Mouse (Mus musculus) spleen, adult 2 months (tissue): Measurements from ENCODE around the gene Eif3j1. TPM values are rescaled to one million over a fixed set of nuclear protein-coding genes. Genes with fewer than 3 reads are reported as not detected.
A peak's percentile ranks its signal among the peaks of the same experiment; 100 is the strongest.
"Not testable (repeated sequence)": the region's sequence is repeated elsewhere in the genome, so short reads cannot be mapped to it uniquely, and the experiment has no call there.

Experiments
- DNase-seq, 2 experiments: peaks; one replicate each; pipeline versions ENCODE4 v3.0.0 to v3.0.0-alpha.2; 2012 to 2021; ENCODE audit warnings: low spot score in 2 of 2, low read depth in 1 of 2
- H3K27ac ChIP-seq: fragments of 200-500 bp; 2 replicates; pipeline ENCODE4 v1.5.1; 2012; ENCODE audit warnings: low read length, inconsistent platforms; ENCODE audit not compliant: insufficient read depth
- H3K27me3 ChIP-seq: fragments of 200-500 bp; 2 replicates; pipeline ENCODE4 v1.6.1; 2012; ENCODE audit warnings: mild to moderate bottlenecking, moderate library complexity, low read length, inconsistent platforms; ENCODE audit not compliant: control insufficient read depth, insufficient read depth
- H3K36me3 ChIP-seq: fragments of 200-500 bp; 2 replicates; pipeline ENCODE4 v1.6.1; 2012; ENCODE audit warnings: mild to moderate bottlenecking, low read length, inconsistent platforms; ENCODE audit not compliant: control insufficient read depth, insufficient read depth
- H3K4me1 ChIP-seq: fragments of 200-500 bp; 2 replicates; pipeline ENCODE4 v1.6.1; 2011; ENCODE audit warnings: inconsistent platforms; ENCODE audit not compliant: control insufficient read depth, insufficient read depth, insufficient read length
- H3K4me3 ChIP-seq: fragments of 200-500 bp; 2 replicates; pipeline ENCODE4 v1.5.1; 2011; ENCODE audit warnings: mild to moderate bottlenecking, inconsistent platforms; ENCODE audit not compliant: insufficient read depth, insufficient read length; ENCODE audit errors: extremely low read depth
- CTCF ChIP-seq: fragments of 200-500 bp; IDR thresholded peaks from 2 replicates; pipeline ENCODE4 v1.5.1; 2011; ENCODE audit warnings: mild to moderate bottlenecking, inconsistent platforms; ENCODE audit not compliant: insufficient read depth, insufficient read length, insufficient replicate concordance; ENCODE audit errors: extremely low read depth
- POLR2A ChIP-seq: fragments of 200-500 bp; IDR thresholded peaks from 2 replicates; pipeline ENCODE4 v1.6.1; 2011; ENCODE audit warnings: low read depth, low read length, inconsistent platforms
- WGBS: fragments of 180-500 bp; shearing (Covaris S2); methylation state at CpG from one replicate; pipeline ENCODE4 v1.1.7; 2018; 5-methylcytosine and 5-hydroxymethylcytosine counted together
- polyA plus RNA-seq: library from polyadenylated mRNA; depleted of rRNA; stranded (reverse); fragments of >200 nt; gene quantifications from 2 replicates; pipeline ENCODE4 v1.2.3, GENCODE M21; 2012

Gene Eif3j1
- polyA plus RNA-seq, 1 experiment, result 3.2 TPM

- 86% methylated on average over 8 of the region's 8 CpGs for WGBS
Measured at GRCm38 (mm10) chr2:122066241-122066640, 37.9 kb downstream of the Eif3j1 start.

DNA sequence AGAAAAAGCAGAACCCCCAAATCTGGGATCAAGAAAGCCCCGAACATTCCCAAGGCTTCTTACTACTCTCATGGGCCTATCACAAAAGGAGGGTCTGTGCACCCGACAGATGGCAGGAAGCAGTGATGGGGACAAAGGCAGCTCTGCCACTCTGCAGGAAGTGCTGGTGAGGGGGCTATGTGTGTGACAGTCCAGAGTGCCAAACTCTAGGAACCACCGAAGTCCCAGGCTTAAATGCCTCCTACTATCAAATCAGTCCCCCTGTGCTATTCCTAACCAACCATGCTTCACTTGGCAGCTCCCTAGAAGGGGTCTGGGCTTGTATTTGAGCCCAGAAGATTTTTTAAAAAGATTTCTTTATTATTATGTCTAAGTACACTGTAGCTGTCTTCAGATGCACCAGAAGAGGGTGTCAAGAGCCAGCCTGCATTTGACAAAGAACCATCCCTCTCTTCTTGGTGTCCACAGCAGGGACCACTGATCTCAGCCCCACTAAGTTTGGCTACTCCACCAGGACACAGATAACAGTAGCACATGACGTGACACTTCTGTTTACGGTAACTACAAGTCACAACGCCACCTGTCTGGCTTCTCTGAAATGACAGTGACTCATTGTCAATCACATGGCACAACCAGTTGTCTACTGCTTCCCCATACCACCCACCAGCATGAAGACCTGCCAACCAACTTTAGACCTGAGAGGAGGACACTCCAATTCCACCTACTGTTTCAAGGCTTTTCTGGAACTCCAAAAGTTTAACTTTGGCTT is 41.0 kb downstream of the Eif3j1 start:
- Histone ChIP-seq H3K27ac (no peak overlapping the region), H3K36me3 (peaks cover 17% of the 10 kb centered on the region), H3K4me3 (no peak overlapping the region), H3K27me3 (no peaks in the 10 kb centered on the region), H3K4me1 (no peaks in the 10 kb centered on the region)
- no peak for TF ChIP-seq CTCF
- no peak for TF ChIP-seq POLR2A
- 90% methylated on average over 6 of the region's 6 CpGs for WGBS
- DNase-seq, result peak in 1 of 2 experiments; percentile 12

More at GRCm38 (mm10) chr2:122066241-122066640, 37.9 kb downstream of the Eif3j1 start:
- Histone ChIP-seq H3K27ac (no peak overlapping the region), H3K36me3 (peaks cover 15% of the 10 kb centered on the region), H3K4me1 (no peaks in the 10 kb centered on the region), H3K4me3 (no peak overlapping the region), H3K27me3 (no peaks in the 10 kb centered on the region)
- TF ChIP-seq POLR2A, result no peak
- TF ChIP-seq CTCF, result no peak
- DNase-seq, result no peak

DNA sequence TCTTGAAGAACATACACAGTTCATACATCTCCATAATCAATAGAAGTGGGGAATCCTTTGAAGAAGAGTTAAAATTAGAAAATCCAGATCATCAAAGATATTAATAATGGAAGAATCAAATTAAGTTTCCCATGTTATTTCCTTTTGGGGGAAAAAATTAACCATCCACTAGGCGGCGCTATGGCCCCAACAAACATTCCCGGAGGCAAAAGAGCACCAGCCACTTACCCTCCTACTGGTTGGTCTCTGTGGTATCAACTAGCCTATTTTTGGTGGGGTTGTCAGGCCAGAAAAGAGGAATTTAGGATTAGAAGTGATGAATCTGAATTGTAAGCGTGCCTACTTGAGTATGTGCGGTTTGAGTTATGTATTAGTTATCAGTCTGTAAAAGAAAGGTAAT is 41.6 kb downstream of the Eif3j1 start:
- H3K27me3 ChIP-seq, result no peaks in the 10 kb centered on the region
- TF ChIP-seq CTCF (peak; percentile 61; the same call in 1 of the 2 replicates), POLR2A (no peak)
- H3K4me1 ChIP-seq, result no peaks in the 10 kb centered on the region
- DNase-seq, result peak; percentile 38 to 56
- WGBS, result 29% methylated on average over 5 of the region's 5 CpGs
- H3K36me3 ChIP-seq, result peaks cover 15% of the 10 kb centered on the region
- no peak overlapping the region for H3K4me3 ChIP-seq
- H3K27ac ChIP-seq, result no peak overlapping the region

DNA sequence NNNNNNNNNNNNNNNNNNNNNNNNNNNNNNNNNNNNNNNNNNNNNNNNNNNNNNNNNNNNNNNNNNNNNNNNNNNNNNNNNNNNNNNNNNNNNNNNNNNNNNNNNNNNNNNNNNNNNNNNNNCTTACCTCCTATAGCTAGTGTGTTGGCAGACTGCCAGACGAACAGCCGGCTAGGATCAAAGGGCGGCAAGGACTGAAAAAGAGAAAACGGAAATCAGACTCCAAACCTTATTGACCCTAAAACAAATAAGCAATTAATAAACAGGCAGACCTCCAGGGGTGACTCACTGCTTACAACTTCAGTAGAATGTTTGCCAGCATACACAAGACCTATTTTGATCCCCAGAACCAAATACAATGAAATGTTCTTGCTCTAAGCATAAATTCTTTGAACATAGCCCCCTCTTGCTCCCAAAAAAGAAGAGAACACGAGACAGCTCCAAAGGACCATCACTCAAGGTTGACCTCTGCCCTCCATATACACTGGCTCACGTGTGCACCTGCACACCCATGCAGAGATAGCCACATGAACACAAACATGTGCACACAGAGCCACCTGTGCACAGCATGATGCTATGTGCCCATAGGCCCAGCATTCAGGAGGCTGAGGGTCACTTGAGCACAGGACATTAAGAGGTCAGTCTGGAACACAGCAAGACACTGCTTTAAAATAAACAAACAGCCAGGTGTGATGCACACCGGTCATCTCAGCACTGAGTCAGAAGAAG is 53.5 kb downstream of the Eif3j1 start:
- peaks cover 34% of the 10 kb centered on the region for H3K36me3 ChIP-seq
- no peak for DNase-seq
- no peaks in the 10 kb centered on the region for H3K27me3 ChIP-seq
- H3K27ac ChIP-seq, result no peak overlapping the region
- 87% methylated on average over 7 of the region's 7 CpGs for WGBS
- TF ChIP-seq CTCF (no peak), POLR2A (no peak)
- H3K4me1 ChIP-seq, result no peaks in the 10 kb centered on the region
- no peak overlapping the region for H3K4me3 ChIP-seq

GRCm38 (mm10) chr2:122086446-122086845 is 58.1 kb downstream of the Eif3j1 start:
- Histone ChIP-seq H3K4me3 (no peak overlapping the region), H3K27me3 (no peaks in the 10 kb centered on the region), H3K4me1 (no peaks in the 10 kb centered on the region), H3K27ac (no peak overlapping the region), H3K36me3 (peaks cover 36% of the 10 kb centered on the region)
- 86% methylated on average over 4 of the region's 4 CpGs for WGBS
- DNase-seq, result no peak
- no peak for TF ChIP-seq CTCF
- TF ChIP-seq POLR2A, result no peak

DNA sequence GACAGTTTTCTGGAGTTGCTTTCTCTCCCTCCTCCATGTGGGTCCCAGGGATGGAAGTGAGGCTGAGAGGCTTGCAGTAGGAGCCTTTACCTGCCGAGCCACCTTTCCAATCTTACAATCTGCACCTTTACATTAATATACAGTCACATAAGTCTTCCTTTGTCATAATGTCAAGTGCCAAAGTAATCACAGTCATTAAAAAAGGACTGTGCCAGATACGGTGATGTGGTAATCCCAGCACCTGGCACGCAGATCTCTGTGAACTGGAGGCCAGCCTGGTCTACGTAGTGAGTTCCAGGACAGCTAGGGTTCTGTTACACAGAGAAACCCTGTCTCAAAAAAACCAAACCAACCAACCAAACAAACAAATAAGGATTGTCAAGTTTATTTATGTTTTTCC is 65.5 kb downstream of the Eif3j1 start:
- WGBS, result 92% methylated on average over 4 of the region's 4 CpGs
- DNase-seq, result no peak
- TF ChIP-seq CTCF, result no peak
- no peak for TF ChIP-seq POLR2A
- Histone ChIP-seq H3K4me3 (no peak overlapping the region), H3K36me3 (peaks cover 37% of the 10 kb centered on the region), H3K27ac (no peak overlapping the region), H3K27me3 (no peaks in the 10 kb centered on the region), H3K4me1 (no peaks in the 10 kb centered on the region)

DNA sequence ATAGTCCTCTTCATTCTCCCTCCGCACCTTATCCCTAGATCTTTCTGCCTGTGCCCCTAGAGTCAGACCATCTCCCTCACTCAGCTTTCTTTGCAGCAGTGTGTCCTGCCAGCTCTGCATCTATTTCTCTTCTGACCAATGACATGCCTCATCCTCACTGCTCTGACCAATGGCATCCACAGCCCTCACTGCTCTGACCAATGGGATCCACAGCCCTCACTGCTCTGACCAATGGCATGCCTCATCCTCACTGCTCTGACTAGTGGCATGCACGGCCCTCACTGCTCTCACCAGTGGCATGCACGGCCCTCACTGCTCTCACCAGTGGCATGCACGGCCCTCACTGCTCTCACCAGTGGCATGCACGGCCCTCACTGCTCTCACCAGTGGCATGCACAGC is 69.3 kb downstream of the Eif3j1 start:
- peaks cover 34% of the 10 kb centered on the region for H3K36me3 ChIP-seq

More for the DNA sequence above, 69.3 kb downstream of the Eif3j1 start:
- not testable (repeated sequence) for H3K4me3 ChIP-seq, DNase-seq, H3K4me1 ChIP-seq, H3K27me3 ChIP-seq, H3K27ac ChIP-seq
- 86% methylated on average over 5 of the region's 5 CpGs for WGBS
